Mouse (Mus musculus): Measurements from ENCODE around the gene Klhl11. TPM values are rescaled to one million over a fixed set of nuclear protein-coding genes. Genes with fewer than 3 reads are reported as not detected.

Klhl11 gene
- polyA plus RNA-seq, 1 experiment from 2014 or later, result 4.1 TPM

GRCm38 (mm10) chr11:100500651-100501050, 28.1 kb upstream of the Klhl11 start:
- Histone ChIP-seq H3K36me3 (ENCODE audit: insufficient read depth, low read length) (peaks cover 57% of the 10 kb centered on the region), H3K4me2 (replicated peaks; ENCODE audit: low read depth, low read length) (no peak overlapping the region), H3K4me3 (ENCODE audit: low read depth, low read length) (no peak overlapping the region), H3K27ac (ENCODE audit: low read length) (no peak overlapping the region), H3K27me3 (replicated peaks; ENCODE audit: insufficient read depth, low read length) (no peaks in the 10 kb centered on the region), H3K4me1 (ENCODE audit: insufficient read depth, low read depth, low read length) (no peaks in the 10 kb centered on the region), H3K9ac (replicated peaks; ENCODE audit: low read depth) (no peak overlapping the region), H3K9me3 (ENCODE audit: low read length) (no peaks in the 10 kb centered on the region)
- no peak for TF ChIP-seq CTCF (IDR thresholded peaks at IDR 0.05)
- no peak for TF ChIP-seq EP300 (IDR thresholded peaks at IDR 0.05)
- no peak for DNase-seq (ENCODE audit: low spot score)
- ATAC-seq, result no peak
- WGBS, result 91% methylated on average over 7 of the region's 7 CpGs

- Histone ChIP-seq H3K36me3 (ENCODE audit: insufficient read depth, low read length) (peaks cover 61% of the 10 kb centered on the region), H3K27ac (ENCODE audit: low read length) (no peak overlapping the region), H3K9me3 (ENCODE audit: low read length) (no peaks in the 10 kb centered on the region), H3K4me3 (ENCODE audit: low read depth, low read length) (no peak overlapping the region), H3K9ac (replicated peaks; ENCODE audit: low read depth) (no peak overlapping the region), H3K4me2 (replicated peaks; ENCODE audit: low read depth, low read length) (no peak overlapping the region), H3K27me3 (replicated peaks; ENCODE audit: insufficient read depth, low read length) (no peaks in the 10 kb centered on the region), H3K4me1 (ENCODE audit: insufficient read depth, low read depth, low read length) (no peaks in the 10 kb centered on the region)
- 68% methylated on average over 3 of the region's 3 CpGs for WGBS
- TF ChIP-seq EP300 (IDR thresholded peaks at IDR 0.05), result no peak
- TF ChIP-seq CTCF (IDR thresholded peaks at IDR 0.05), result no peak
- ATAC-seq (no peak), DNase-seq (ENCODE audit: low spot score) (no peak)
Measured at GRCm38 (mm10) chr11:100500241-100500640, 27.7 kb upstream of the Klhl11 start.

GRCm38 (mm10) chr11:100493771-100494170, 21.2 kb upstream of the Klhl11 start:
- 92% methylated on average over 12 of the region's 12 CpGs for WGBS
- H3K27me3 ChIP-seq (replicated peaks; ENCODE audit: insufficient read depth, low read length), result no peaks in the 10 kb centered on the region

GRCm38 (mm10) chr11:100490951-100491350, 18.4 kb upstream of the Klhl11 start:
- Histone ChIP-seq H3K4me1 (ENCODE audit: insufficient read depth, low read depth, low read length) (no peaks in the 10 kb centered on the region), H3K9ac (replicated peaks; ENCODE audit: low read depth) (no peak overlapping the region), H3K9me3 (ENCODE audit: low read length) (no peaks in the 10 kb centered on the region), H3K4me2 (replicated peaks; ENCODE audit: low read depth, low read length) (no peak overlapping the region), H3K36me3 (ENCODE audit: insufficient read depth, low read length) (peaks cover 30% of the 10 kb centered on the region), H3K27me3 (replicated peaks; ENCODE audit: insufficient read depth, low read length) (no peaks in the 10 kb centered on the region), H3K4me3 (ENCODE audit: low read depth, low read length) (no peak overlapping the region), H3K27ac (ENCODE audit: low read length) (no peak overlapping the region)
- 89% methylated on average over 6 of the region's 6 CpGs for WGBS
- no peak for ATAC-seq
- TF ChIP-seq EP300 (IDR thresholded peaks at IDR 0.05) (no peak), CTCF (IDR thresholded peaks at IDR 0.05) (peak; percentile 53)
- no peak for DNase-seq (ENCODE audit: low spot score)

More at GRCm38 (mm10) chr11:100493771-100494170, 21.2 kb upstream of the Klhl11 start:
- no peak overlapping the region for H3K27ac ChIP-seq (ENCODE audit: low read length)
- no peaks in the 10 kb centered on the region for H3K4me1 ChIP-seq (ENCODE audit: insufficient read depth, low read depth, low read length)
- H3K9ac ChIP-seq (replicated peaks; ENCODE audit: low read depth), result no peak overlapping the region
- H3K4me3 ChIP-seq (ENCODE audit: low read depth, low read length), result no peak overlapping the region
- no peak for TF ChIP-seq EP300 (IDR thresholded peaks at IDR 0.05)
- ATAC-seq (no peak), DNase-seq (ENCODE audit: low spot score) (no peak)
- H3K9me3 ChIP-seq (ENCODE audit: low read length), result no peaks in the 10 kb centered on the region
- no peak overlapping the region for H3K4me2 ChIP-seq (replicated peaks; ENCODE audit: low read depth, low read length)
- peaks cover 53% of the 10 kb centered on the region for H3K36me3 ChIP-seq (ENCODE audit: insufficient read depth, low read length)

- ATAC-seq, result peak; percentile 56; the same call in 1 of the 2 replicates
- H3K27me3 ChIP-seq (replicated peaks; ENCODE audit: insufficient read depth, low read length), result no peaks in the 10 kb centered on the region
- H3K9ac ChIP-seq (replicated peaks; ENCODE audit: low read depth), result no peak overlapping the region
- H3K4me2 ChIP-seq (replicated peaks; ENCODE audit: low read depth, low read length), result no peak overlapping the region
- TF ChIP-seq CTCF (IDR thresholded peaks at IDR 0.05) (peak; percentile 74), EP300 (IDR thresholded peaks at IDR 0.05) (no peak)
- H3K27ac ChIP-seq (ENCODE audit: low read length), result no peak overlapping the region
- H3K4me1 ChIP-seq (ENCODE audit: insufficient read depth, low read depth, low read length), result no peaks in the 10 kb centered on the region
- peaks cover 43% of the 10 kb centered on the region for H3K36me3 ChIP-seq (ENCODE audit: insufficient read depth, low read length)
- peak; percentile 71 for DNase-seq (ENCODE audit: low spot score)
- 78% methylated on average over 8 of the region's 8 CpGs for WGBS
- H3K9me3 ChIP-seq (ENCODE audit: low read length), result no peaks in the 10 kb centered on the region
- H3K4me3 ChIP-seq (ENCODE audit: low read depth, low read length), result no peak overlapping the region
Measured at GRCm38 (mm10) chr11:100485801-100486538, 13.4 kb upstream of the Klhl11 start.

- H3K36me3 ChIP-seq (ENCODE audit: insufficient read depth, low read length), result peaks cover 44% of the 10 kb centered on the region
- no peak overlapping the region for H3K4me3 ChIP-seq (ENCODE audit: low read depth, low read length)
- WGBS, result 96% methylated on average over 3 of the region's 3 CpGs
- TF ChIP-seq EP300 (IDR thresholded peaks at IDR 0.05), result no peak
- no peak for TF ChIP-seq CTCF (IDR thresholded peaks at IDR 0.05)
- DNase-seq (ENCODE audit: low spot score) (no peak), ATAC-seq (no peak)
- no peak overlapping the region for H3K4me2 ChIP-seq (replicated peaks; ENCODE audit: low read depth, low read length)
- H3K9me3 ChIP-seq (ENCODE audit: low read length), result no peaks in the 10 kb centered on the region
- H3K4me1 ChIP-seq (ENCODE audit: insufficient read depth, low read depth, low read length), result no peaks in the 10 kb centered on the region
- no peak overlapping the region for H3K27ac ChIP-seq (ENCODE audit: low read length)
- H3K9ac ChIP-seq (replicated peaks; ENCODE audit: low read depth), result no peak overlapping the region
- no peaks in the 10 kb centered on the region for H3K27me3 ChIP-seq (replicated peaks; ENCODE audit: insufficient read depth, low read length)
Measured at GRCm38 (mm10) chr11:100484461-100484860, 11.9 kb upstream of the Klhl11 start.
